Mouse (Mus musculus): Measurements from ENCODE around the gene Snrpa1.

Snrpa1 gene

DNA sequence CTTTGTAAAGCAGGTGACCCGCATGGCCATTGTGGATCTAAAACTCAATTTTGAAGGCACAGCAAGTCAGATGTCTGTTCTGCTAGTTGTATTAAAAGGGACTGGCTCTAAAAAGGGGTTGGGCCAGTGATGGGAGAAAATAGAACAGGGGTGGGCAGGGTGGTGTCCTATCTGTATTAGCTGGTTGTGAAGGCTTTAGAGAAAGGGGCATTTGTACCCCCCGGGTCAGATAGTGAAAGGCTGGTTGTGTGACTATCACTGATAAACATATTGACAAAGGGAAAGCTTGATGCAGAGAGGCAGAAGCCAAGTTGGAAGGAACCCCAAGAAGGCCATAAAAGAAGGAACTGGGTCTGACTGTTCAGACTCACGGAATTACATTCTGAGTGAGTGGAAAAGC, 54.8 kb downstream of the Snrpa1 start:
- DNase-seq (ENCODE audit: low read depth in 1 of 2, low spot score in 2 of 2): no peak

DNA sequence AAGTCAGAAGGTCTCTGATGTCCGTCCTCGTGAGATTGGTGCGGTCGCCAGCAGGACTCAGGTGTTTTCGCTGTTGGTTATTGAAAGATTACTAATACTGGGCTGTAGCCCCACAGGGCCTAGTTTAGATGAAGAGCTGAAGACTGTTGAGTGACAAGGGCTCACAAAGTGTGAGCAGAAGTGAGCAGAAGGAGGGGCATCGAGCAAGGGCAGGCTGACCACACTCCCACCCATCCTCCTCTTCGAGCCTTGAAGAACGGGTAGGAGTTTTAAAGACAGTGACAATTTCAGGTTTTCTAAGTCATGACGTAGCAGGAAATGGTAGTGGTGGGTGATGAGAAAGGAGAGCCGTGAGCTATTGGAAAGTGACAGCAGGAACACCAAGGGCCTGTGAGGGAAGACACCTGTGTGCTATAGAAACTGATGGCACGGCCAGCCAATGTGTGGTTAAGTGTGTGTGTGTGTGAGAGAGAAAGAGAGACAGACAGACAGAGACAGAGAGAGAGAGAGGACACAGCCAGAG, 57.1 kb downstream of the Snrpa1 start:
- DNase-seq (ENCODE audit: low read depth in 1 of 2, low spot score in 2 of 2): no peak

DNA sequence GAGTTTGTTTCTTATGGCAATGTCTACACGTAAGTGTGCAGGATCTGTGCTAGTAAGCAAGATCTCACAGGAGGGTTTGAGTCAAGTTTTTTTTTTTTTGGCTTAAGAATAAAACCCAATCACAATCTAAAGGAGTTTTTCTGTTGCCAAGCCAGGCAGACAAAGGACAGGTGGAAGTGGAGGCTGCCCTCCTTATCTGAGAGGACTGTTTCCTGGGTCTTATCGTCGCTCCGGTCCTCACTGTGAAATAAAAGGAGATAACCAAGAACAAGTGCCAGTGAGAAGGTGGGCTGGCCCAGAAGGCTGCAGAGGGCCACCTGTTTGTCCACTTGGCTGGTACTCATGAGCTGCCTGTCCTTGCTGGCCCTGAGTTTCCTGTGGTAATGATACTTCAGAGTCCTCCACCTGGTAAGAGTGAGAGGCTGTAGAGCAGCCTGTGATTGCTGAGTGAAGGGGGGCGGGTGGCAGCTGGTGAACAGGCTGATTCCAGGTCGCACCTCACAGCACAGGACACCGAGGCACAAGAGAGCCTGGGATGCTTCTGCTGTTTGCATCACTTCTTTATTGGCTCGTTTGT, 58.2 kb downstream of the Snrpa1 start:
- DNase-seq (ENCODE audit: low read depth in 1 of 2, low spot score in 2 of 2): no peak

DNA sequence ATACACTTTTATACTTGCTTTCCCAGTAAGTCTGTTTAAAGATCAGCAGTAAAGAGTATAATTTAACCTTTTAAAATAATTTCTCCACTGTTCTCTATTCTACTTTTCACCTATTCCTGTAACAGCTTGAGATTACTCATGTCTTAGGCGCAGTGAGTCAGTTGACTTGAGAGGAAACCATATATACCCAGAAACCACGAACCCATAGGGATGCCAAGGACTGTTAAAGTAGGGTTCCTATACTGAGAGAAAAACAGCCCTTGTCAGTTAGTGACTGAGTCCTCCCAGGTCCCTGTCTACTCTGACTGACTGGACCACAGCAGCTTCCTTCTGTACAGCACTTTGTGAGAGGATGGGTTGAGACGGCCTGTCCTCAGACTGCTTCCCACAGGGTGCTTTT, 59.2 kb downstream of the Snrpa1 start:
- DNase-seq (ENCODE audit: low read depth in 1 of 2, low spot score in 2 of 2): no peak

DNA sequence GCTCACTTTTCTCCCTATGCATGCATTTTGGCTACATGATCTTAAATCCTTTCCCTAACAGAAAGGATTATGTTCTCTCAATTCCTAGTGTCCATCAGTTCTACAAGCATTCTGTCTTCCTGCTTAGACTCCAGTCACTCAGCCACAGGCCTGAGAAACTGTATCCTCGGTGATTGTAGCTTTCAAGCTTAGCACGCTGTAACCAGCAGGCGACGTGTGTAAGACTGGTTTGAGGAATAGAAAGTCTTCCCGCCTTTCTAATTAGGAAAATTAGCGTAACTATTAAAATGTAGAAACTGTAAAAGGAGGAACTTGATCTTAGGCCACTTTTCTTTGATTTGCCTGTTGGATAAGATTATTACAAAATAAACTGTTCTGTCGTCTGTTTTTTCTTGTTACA, 60.0 kb downstream of the Snrpa1 start:
- DNase-seq (ENCODE audit: low read depth in 1 of 2, low spot score in 2 of 2): no peak

DNA sequence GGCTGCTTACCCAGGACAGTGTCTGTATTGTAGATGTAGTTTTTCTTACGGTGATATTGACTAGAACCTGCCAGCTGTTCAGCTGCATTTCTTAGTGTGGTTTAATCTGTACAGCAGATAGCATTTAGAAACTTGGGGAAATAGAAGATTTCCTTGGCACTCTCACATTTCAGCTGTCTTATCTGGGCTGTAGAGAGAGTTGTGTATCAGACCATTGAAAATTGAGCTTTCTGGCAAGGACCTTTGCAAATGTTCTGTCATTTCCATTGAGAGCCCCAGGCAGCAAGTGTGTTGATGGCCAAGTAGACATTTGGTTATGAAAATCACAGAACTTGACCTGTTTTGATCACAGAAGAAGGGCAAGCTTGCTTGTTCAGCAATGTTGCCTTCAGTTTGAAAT, 61.3 kb downstream of the Snrpa1 start:
- DNase-seq (ENCODE audit: low read depth in 1 of 2, low spot score in 2 of 2): no peak

DNA sequence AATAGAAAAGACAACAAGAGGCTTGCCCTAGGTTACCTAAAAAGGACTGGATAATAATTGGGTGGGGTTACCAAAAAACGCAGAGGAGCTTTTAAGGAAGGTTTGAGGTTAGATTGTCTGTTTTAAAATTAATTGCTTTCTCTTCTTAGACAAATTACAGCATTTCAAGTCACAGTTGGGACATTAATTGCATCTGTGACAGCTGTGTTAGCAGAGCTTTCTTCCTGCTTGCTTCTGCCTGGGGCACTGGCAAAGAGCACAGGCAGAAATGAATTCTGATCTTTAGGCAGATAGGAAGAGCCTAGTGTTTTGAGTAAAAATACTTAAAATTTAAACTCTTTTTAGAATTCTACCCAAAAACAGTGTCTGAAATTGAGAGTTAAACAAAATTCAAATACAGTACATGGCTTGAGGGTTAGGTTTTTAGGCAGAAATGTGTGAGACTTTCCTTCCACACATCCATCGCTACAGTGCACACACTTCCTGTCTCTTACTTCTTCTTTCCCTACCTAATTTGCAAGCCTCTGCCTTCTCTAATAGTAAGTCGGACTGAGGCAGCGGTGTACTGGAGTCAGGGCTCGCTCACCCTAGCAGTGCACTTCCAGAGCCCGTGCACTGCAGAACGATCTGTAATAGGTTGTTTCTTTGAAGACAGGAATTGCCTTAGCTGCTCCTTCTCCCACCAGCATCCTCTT, 62.0 kb downstream of the Snrpa1 start:
- DNase-seq (ENCODE audit: low read depth in 1 of 2, low spot score in 2 of 2): no peak

Data from monocyte, adult 2 months (primary cell).